Mouse (Mus musculus): ENCODE measurements at regions not wholly inside any gene's neighbourhood (a gene's known extent, or its start where the extent isn't known, plus 50 kb on each side); places are given as distances from the start of the nearest gene placed in this dataset.
"Not testable (repeated sequence)": the region's sequence is repeated elsewhere in the genome, so short reads cannot be mapped to it uniquely, and the experiment has no call there.

GRCm38 (mm10) chr5:148706323-148707120 lies 153.9 kb upstream of the Ubl3 start:
- DNase-seq (ENCODE audit: low spot score): peak; percentile 40

GRCm38 (mm10) chr5:148704769-148705168 lies 152.2 kb upstream of the Ubl3 start:
- DNase-seq (ENCODE audit: low spot score): no peak

GRCm38 (mm10) chr5:148701859-148702258 lies 149.3 kb upstream of the Ubl3 start:
- no peak for DNase-seq (ENCODE audit: low spot score)

GRCm38 (mm10) chr5:148701001-148701400 lies 148.4 kb upstream of the Ubl3 start:
- DNase-seq (ENCODE audit: low spot score): no peak

- DNase-seq (ENCODE audit: low spot score): no peak
These were observed 147.7 kb upstream of the Ubl3 start for GRCm38 (mm10) chr5:148700240-148700639.

GRCm38 (mm10) chr5:148697631-148698368 lies 145.2 kb upstream of the Ubl3 start:
- peak; percentile 48 for DNase-seq (ENCODE audit: low spot score)

GRCm38 (mm10) chr5:148694352-148694751 lies 141.8 kb upstream of the Ubl3 start:
- DNase-seq (ENCODE audit: low spot score): no peak

- no peak for DNase-seq (ENCODE audit: low spot score)
These were observed 138.9 kb upstream of the Ubl3 start for GRCm38 (mm10) chr5:148691486-148691885.

- no peak for DNase-seq (ENCODE audit: low spot score)
These were observed 138.2 kb upstream of the Ubl3 start for GRCm38 (mm10) chr5:148690823-148691197.

- DNase-seq (ENCODE audit: low spot score): no peak
These were observed 137.7 kb upstream of the Ubl3 start for GRCm38 (mm10) chr5:148690158-148690822.

GRCm38 (mm10) chr5:148689297-148689696 lies 136.7 kb upstream of the Ubl3 start:
- DNase-seq (ENCODE audit: low spot score): no peak

GRCm38 (mm10) chr5:148688501-148688900 lies 135.9 kb upstream of the Ubl3 start:
- DNase-seq (ENCODE audit: low spot score): peak; percentile 74

- peak; percentile 80 for DNase-seq (ENCODE audit: low spot score)
These were observed 135.2 kb upstream of the Ubl3 start for GRCm38 (mm10) chr5:148687827-148688226.

- DNase-seq (ENCODE audit: low spot score): no peak
These were observed 131.6 kb upstream of the Ubl3 start for GRCm38 (mm10) chr5:148684216-148684615.

GRCm38 (mm10) chr5:148682553-148682952 lies 130.0 kb upstream of the Ubl3 start:
- DNase-seq (ENCODE audit: low spot score): no peak

- no peak for DNase-seq (ENCODE audit: low spot score)
These were observed 127.8 kb upstream of the Ubl3 start for GRCm38 (mm10) chr5:148680341-148680740.

- DNase-seq (ENCODE audit: low spot score): no peak
These were observed 127.0 kb upstream of the Ubl3 start for GRCm38 (mm10) chr5:148679586-148679985.

GRCm38 (mm10) chr5:148678285-148678937 lies 125.8 kb upstream of the Ubl3 start:
- not testable (repeated sequence) for DNase-seq (ENCODE audit: low spot score)

GRCm38 (mm10) chr5:148674281-148674680 lies 121.7 kb upstream of the Ubl3 start:
- DNase-seq (ENCODE audit: low spot score): no peak

- no peak for DNase-seq (ENCODE audit: low spot score)
These were observed 109.7 kb upstream of the Ubl3 start for GRCm38 (mm10) chr5:148662281-148662741.

- DNase-seq (ENCODE audit: low spot score): no peak
These were observed 108.5 kb upstream of the Ubl3 start for GRCm38 (mm10) chr5:148661120-148661519.

Measured in MN1 (cell line).